In the genomic region with DNA sequence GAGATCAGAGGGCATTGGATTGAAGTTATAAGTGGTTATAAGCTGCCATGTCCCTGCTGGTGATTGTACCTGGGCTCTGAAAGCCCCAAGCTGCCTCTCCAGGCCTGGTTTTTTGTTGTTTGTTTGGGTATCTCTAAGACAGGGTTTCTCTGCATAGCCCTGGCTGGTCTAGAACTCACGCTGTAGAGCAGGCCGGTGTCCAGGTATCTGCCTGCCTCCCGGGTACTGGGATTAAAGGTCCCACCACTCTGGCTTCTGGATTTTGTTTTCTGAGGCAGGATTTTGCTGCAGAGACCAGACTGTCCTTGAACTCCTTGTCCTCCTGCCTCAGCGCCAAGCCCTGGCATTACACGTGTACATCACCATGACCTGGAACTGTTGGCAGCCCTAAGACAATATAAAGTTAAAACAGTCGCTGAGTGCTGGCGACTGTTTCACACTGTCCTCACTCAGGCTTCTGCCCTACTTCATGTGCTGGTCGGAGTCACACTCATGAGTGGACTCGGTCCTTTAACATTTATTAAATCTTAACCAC, we compare ENCODE assay signal across 23 mouse cellular contexts. TPM values are rescaled to one million over a fixed set of nuclear protein-coding genes. Genes with fewer than 3 reads are reported as not detected.
"Had no signal": no experiment of that assay in that cellular context is flagged by ENCODE, and none has a peak within 500 bp of the region (broad histone marks: within the 10 kb centered on the region; RNA-seq: fewer than 3 reads in every experiment).

No protein-coding gene starts in this region.

- H3K27me3 ChIP-seq: liver, embryonic 13.5 days; lung, embryonic 15.5 days; midbrain, embryonic 12.5 days; neural tube, embryonic 13.5 days had no signal

- H3K27ac ChIP-seq: left cerebral cortex, adult 2 months; limb, embryonic 10.5 days; liver, embryonic 13.5 days; lung, embryonic 15.5 days; midbrain, embryonic 12.5 days; neural tube, embryonic 13.5 days had no signal

- H3K4me3 ChIP-seq: left cerebral cortex, adult 2 months; limb, embryonic 10.5 days; liver, embryonic 13.5 days; lung, embryonic 15.5 days; midbrain, embryonic 12.5 days; neural tube, embryonic 13.5 days had no signal

- DNase-seq: kidney, adult 8-10 months; kidney, postnatal 10 days; liver, embryonic 13.5 days; liver, postnatal 0 days; lung, postnatal 14 days; retina, postnatal 1 day; right cerebral cortex, postnatal 4 days; spleen, adult 18-20 months; thymus, adult 18-20 months; thymus, postnatal 14 days had no signal

- H3K4me1 ChIP-seq: lung, embryonic 15.5 days; midbrain, embryonic 12.5 days had no signal

RNA-seq across cellular contexts. Expression of a gene that starts 16.1 kb away (rescaled TPM):
- total RNA-seq: megakaryocyte-erythroid progenitor cell, adult 5-6 weeks had no signal
- polyA plus RNA-seq: limb, embryonic 10.5 days; limb, embryonic 14.5 days; liver, embryonic 13.5 days; liver, postnatal 0 days; lung, embryonic 15.5 days; neural tube, embryonic 13.5 days; stomach, embryonic 14.5 days had no signal

RNA-seq across cellular contexts. Expression of a gene that starts 31.4 kb away (rescaled TPM):
- total RNA-seq: layer of hippocampus, postnatal 25 days; megakaryocyte-erythroid progenitor cell, adult 5-6 weeks had no signal
- polyA plus RNA-seq: midbrain, embryonic 16.5 days; neural tube, embryonic 13.5 days had no signal

RNA-seq across cellular contexts. Expression of a gene that starts 36.2 kb away (rescaled TPM):
- total RNA-seq: layer of hippocampus, adult 8-10 months; layer of hippocampus, postnatal 25 days; left cerebral cortex, adult 2 months; left cerebral cortex, postnatal 14 days; megakaryocyte-erythroid progenitor cell, adult 5-6 weeks had no signal
- polyA plus RNA-seq: large intestine, adult 2 months; limb, embryonic 10.5 days; liver, embryonic 13.5 days; liver, postnatal 0 days; lung, embryonic 15.5 days; midbrain, embryonic 12.5 days; midbrain, embryonic 16.5 days; neural tube, embryonic 13.5 days; stomach, embryonic 14.5 days had no signal

RNA-seq across cellular contexts. Expression of a gene that starts 53.5 kb away (rescaled TPM):
- total RNA-seq: layer of hippocampus, adult 8-10 months; left cerebral cortex, postnatal 14 days; megakaryocyte-erythroid progenitor cell, adult 5-6 weeks had no signal
- polyA plus RNA-seq: large intestine, adult 2 months; liver, embryonic 13.5 days; liver, postnatal 0 days; midbrain, embryonic 12.5 days; neural tube, embryonic 13.5 days had no signal
